Mouse (Mus musculus) E14TG2a.4 (cell line): ENCODE results near the gene Ddit4.

Experiments
- CTCF ChIP-seq: conservative IDR thresholded peaks from 2 replicates; pipeline ENCODE4 v1.5.1; 2014; ENCODE audit warnings: low read length
- NANOG ChIP-seq: IDR thresholded peaks from 2 replicates; pipeline ENCODE4 v1.6.1; 2014; ENCODE audit warnings: borderline replicate concordance, low read length, mixed read lengths
- POU5F1 ChIP-seq: IDR thresholded peaks from 2 replicates; pipeline ENCODE4 v1.6.1; 2014; ENCODE audit warnings: low read length, borderline replicate concordance

GRCm38 (mm10) chr10:59949783-59950605 lies 1.6 kb downstream of the Ddit4 start:
- TF ChIP-seq CTCF: no peak
- TF ChIP-seq POU5F1: no peak
- TF ChIP-seq NANOG: no peak
